Mouse (Mus musculus) left cerebral cortex, postnatal 10 days (tissue): Measurements from ENCODE around the gene Ncam2. TPM values are rescaled to one million over a fixed set of nuclear protein-coding genes. Genes with fewer than 3 reads are reported as not detected.

ENCODE experiments used
- DNase-seq, 2 experiments: peaks; one replicate each; pipeline ENCODE4 v3.0.0; 2021 to 2022; ENCODE audit warnings: low spot score in 2 of 2, mixed read lengths in 1 of 2; ENCODE audit errors: extremely low spot score in 1 of 2
- intact Hi-C: fragments of 180-260 bp; cut with DNase I; formaldehyde crosslinking; loops from one replicate; pipeline ENCODE4 v1.15.1; 2025
- total RNA-seq, 2 experiments: library from RNA; stranded (reverse); gene quantifications; 2 replicates each; pipeline ENCODE4 v1.2.3; 2021

Gene Ncam2
- total RNA-seq, result 100 to 1,000 TPM in 1 of 2 experiments, 10 to 100 TPM in 1; 95.1 to 103 TPM

- DNase-seq, result peak; percentile 65 to 84
- intact Hi-C loops, result loop anchor here (5.0 kb wide), 1 partner anchor 1322 kb away; no protein-coding TSS in a partner anchor
Measured at GRCm38 (mm10) chr16:81200201-81201071, at the start of gene Ncam2. Gene Ncam2, plus strand, starts transcription at chr16:81200697.

DNA sequence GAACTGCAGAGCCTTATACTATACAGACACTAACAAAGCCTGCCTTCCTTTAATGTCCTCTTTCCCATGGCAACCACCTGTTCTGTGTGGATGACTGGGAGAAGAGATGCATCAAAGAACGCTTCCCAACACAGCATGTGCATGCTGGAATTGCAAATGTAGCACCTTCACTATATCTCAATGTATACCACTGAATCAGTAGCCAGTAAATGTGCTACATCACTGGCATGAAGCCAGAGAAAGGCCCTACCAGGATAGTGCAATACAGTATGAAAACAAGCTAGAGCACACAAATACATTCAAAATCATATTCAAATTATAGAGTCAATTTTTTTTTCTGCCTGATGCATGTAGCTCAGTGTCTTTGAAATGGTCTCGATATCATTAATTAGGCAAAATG is 29.7 kb upstream of the Ncam2 start:
- intact Hi-C loops, result no loop called here
- no peak for DNase-seq

GRCm38 (mm10) chr16:81175302-81175943 is 25.1 kb upstream of the Ncam2 start:
- intact Hi-C loops, result loop anchor here (5.0 kb wide), 1 partner anchor 1998 kb away; no protein-coding TSS in a partner anchor

GRCm38 (mm10) chr16:81179801-81180200 is 20.7 kb upstream of the Ncam2 start:
- intact Hi-C loops, result loop anchor here (5.0 kb wide), 1 partner anchor 2002 kb away; no protein-coding TSS in a partner anchor
- no peak for DNase-seq

More at GRCm38 (mm10) chr16:81175302-81175943, 25.1 kb upstream of the Ncam2 start:
- peak; percentile 67 to 73 for DNase-seq

DNA sequence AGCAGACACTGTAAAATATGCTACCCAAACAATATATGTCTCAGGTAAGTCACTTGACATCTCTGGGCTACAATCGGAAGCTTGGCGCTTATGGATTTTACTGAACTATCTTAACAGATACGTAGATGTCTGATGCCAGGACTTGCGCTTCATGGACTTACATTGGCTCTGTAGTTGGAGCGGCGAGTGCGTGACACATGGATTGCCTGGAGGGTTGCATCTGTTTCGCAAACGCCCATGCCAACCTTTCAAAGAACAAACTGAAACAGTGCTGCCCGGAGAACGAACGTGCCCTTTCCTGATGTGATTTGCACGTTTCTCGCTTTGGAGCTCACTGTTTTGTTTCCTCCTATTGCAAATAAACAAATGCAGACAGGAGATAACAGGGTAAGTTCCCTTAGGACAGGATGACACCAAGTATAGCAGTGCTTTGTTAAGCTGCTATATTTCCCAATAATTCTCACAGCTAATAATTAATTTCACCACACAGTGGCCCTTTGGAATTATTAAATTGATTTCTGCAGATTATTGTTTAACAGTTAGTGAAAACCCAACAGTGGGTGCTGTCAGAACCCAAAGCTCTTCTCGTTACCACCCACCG is 12.8 kb upstream of the Ncam2 start:
- intact Hi-C loops, result no loop called here
- DNase-seq, result no peak

- intact Hi-C loops, result no loop called here
- DNase-seq, result no peak
Measured at GRCm38 (mm10) chr16:81191621-81192020, 8.9 kb upstream of the Ncam2 start.

DNA sequence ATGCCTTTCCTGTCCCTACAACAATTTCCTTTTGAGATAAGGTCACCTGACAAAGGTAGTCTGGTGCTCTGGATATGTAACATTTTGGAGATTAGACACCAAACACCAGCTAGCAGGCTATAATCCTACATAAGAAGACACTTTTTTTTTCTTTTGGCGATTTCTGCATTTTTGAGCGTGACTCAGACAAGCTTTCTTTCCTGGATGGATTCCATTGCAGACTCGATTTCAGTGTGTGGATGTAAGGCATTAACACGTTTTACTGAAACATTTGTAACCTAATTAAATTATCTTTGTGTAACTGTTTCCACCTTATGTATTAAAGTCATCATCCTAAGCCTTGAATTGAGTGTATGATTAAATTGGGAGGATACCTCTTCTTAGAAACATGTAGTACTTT is 7.9 kb upstream of the Ncam2 start:
- intact Hi-C loops, result no loop called here
- no peak for DNase-seq

- DNase-seq, result no peak
- intact Hi-C loops, result no loop called here
Measured at GRCm38 (mm10) chr16:81199467-81199866, 1.0 kb upstream of the Ncam2 start.

DNA sequence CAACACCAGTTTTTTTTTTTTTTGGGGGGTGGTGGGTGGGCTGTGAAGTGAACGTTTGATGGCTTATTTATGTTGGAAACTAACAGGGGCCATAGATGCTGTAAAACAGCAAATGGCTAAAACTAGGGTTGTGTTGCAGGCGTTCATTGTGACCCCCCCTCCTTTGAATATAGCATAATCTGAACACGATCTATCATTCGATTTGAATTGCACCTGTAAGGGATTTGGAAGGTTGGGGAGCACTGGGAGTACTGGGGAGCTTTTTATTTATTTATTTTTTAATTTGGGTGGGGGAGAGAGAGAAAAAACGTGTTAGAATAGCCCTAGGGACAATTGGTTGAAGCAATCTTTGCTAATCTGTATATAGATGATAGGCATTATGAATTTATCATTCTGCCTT is 974 bp downstream of the Ncam2 start:
- intact Hi-C loops, result loop anchor here (5.0 kb wide), 1 partner anchor 1321 kb away; no protein-coding TSS in a partner anchor
- DNase-seq, result no peak

- DNase-seq, result peak; percentile 38 to 83
- intact Hi-C loops, result loop anchor here (2.0 to 5.0 kb wide), 2 partner anchors 83 to 1320 kb away; no protein-coding TSS in a partner anchor
Measured at GRCm38 (mm10) chr16:81201992-81202391, 1.5 kb downstream of the Ncam2 start.

DNA sequence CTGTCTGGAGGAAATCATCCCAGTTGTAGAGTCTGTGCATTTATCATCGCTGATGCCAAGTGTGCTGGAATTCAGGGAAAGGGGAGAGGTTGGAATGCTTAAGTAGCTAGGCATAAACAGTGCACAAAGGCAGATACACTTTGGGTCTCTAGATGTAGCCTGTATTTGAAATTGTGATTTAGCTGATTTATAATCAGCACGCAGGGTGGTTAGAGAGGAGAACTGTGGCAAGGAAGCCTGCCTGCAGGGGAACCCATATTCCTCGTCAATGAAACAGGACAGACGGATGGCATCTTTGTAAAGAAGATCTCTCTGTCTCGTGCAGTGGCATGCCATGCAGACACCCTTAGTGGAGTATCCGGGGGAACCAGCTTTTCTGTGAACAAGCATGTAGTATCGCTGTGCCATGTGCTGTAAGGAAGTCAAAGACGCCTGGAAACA is 2.2 kb downstream of the Ncam2 start:
- intact Hi-C loops, result loop anchor here (2.0 to 5.0 kb wide), 2 partner anchors 82 to 1320 kb away; no protein-coding TSS in a partner anchor
- peak; percentile 18 to 34 for DNase-seq

DNA sequence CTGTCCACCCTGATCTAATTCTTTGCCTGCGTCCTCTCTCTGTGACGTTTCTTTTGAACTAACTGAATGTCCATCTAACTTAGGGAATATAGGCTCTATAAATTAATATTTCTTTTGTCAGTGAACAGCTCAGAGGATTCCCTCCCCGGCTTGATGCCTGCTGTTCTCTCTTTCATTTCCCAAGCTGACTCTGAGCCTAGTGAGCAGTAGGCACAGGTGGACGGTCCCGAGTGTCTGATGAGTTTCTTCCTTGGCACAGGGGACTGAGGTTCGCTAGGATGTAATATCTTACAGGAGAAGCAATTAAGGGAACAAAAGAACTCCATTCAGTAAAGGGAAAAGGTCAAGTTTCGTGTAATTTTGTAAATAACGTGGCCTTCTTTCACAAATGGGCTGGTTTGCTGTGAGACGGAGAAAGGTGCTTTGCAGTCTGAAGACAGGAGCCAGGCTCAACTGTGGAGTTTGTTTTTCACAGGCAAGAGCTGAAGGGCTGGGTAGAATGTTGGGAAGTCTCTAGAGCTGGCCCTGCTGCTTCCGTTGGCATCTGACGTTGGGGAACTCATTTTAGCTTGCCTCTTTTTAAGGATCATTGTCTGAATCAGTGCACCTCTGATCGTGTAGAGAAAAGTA is 4.0 kb downstream of the Ncam2 start:
- DNase-seq, result no peak
- intact Hi-C loops, result loop anchor here (5.0 kb wide), 1 partner anchor 1318 kb away; no protein-coding TSS in a partner anchor

DNA sequence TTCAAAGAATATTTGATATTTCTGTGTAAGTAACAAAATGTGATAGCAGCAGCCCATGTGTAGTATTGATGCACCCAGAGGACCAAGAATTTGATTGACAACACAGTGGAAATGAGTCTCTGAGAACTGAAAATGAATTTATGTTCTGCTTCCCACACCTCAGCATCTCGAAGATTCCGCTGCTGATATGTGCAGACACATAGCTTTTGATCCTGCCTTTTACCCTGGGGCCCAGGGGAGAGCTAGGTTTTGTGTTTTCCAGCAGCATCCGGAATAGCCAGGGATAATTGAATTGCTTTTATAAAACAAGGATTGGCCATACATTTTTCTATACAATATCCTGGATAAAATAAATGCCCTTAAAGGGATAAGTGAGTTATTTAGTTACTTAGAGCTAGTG is 20.7 kb downstream of the Ncam2 start:
- no peak for DNase-seq
- intact Hi-C loops, result no loop called here

DNA sequence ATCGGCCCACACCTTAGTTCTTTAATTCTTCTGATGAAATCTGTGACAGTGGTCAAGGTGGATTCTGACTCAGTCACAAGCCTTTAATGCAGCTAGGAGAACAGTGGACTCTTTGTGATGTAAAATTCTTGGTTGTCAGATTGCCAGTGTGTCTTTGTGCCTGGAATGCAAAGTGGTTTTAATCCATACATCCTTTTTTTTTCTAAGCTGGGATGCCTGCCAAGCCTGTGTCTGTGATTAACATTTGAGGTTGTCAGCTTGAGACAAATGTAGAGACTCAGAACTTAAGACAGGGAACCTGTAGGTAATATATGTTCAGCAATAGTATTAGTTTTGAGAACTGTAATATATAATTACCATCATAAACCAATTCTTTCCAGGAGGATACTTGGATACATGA is 23.3 kb downstream of the Ncam2 start:
- intact Hi-C loops, result no loop called here

GRCm38 (mm10) chr16:81224253-81224652 is 23.8 kb downstream of the Ncam2 start:
- no peak for DNase-seq
- intact Hi-C loops, result no loop called here

More for the DNA sequence above, 23.3 kb downstream of the Ncam2 start:
- no peak for DNase-seq

DNA sequence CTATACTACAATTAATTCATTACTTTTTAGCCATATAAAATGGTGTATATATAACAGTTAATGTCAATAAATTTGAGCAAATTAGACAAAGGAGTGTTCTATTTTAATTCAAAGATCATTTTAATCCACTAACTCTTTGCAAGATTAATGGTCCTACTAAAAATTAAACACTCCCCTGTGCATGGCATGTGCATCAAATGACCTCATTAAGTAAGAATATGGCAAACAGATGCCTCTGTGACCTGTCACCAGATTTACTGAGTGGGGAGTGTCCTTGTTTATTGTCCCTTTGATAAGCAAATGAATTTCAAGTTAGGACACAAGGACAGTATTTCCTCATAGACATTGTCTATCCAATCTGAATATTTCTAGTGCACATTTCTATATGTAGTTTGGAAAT is 54.4 kb downstream of the Ncam2 start:
- intact Hi-C loops, result no loop called here
- DNase-seq, result no peak

DNA sequence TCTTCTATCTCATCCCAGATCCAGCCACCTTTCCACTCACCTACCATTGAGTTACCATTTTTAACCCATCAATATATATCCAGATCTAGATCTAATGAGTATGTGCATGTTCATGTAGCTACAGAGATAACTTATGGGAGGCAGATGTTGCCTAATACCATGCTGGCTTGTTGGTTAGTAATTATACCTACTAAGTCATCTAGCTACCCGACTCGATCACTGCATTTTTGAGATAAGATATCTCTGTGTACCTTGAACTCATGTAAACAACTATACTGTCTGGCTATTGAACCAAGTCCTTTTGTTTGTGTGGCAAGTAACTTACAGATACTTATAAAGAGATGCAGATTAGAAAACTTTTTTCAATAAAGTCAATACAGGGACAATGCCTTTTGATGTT is 59.9 kb downstream of the Ncam2 start:
- intact Hi-C loops, result no loop called here
- DNase-seq, result no peak

DNA sequence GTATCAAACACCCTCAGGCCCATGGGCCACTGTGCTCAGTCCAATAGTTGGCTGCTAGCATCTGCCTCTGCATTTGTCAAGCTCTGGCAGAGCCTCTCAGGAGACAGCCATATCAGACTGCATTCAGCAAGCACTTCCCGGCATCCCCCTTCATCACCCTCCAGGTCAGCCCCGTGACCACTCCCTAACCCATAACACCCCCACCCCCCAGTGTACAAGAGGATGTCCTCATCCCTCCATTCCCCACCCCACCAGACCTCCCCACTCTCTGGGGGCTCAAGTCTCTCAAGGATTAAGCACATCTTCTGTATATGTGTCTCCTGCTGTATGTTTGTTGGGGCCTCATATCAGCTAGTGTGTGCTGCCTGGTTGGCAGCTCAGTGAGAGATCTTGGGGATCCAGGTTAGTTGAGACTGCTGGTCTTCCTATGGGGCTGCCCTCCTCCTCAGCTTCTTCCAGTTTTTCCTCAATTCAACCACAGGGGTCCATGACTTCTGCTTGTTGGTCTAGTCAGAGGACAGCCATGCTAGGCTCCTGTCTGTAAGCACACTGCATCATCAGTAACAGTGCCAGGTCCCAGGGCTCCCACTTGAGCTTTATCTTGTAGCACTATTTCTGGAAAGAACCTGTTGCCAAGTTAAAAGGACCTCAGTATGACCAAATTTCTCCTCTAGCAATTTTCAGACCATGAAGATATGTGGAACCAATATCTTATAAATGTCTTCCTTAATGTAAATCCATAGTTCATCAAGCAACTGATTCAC is 73.3 kb downstream of the Ncam2 start:
- DNase-seq, result no peak
- intact Hi-C loops, result no loop called here
